Mouse (Mus musculus): ENCODE results near the gene Taf7l. TPM values are rescaled to one million over a fixed set of nuclear protein-coding genes. Genes with fewer than 3 reads are reported as not detected.

Taf7l gene
- polyA plus RNA-seq (2015; fragmentation: Nextera tagmentation; extraction: Ambion mirVana) = not detected in 2 replicates

DNA sequence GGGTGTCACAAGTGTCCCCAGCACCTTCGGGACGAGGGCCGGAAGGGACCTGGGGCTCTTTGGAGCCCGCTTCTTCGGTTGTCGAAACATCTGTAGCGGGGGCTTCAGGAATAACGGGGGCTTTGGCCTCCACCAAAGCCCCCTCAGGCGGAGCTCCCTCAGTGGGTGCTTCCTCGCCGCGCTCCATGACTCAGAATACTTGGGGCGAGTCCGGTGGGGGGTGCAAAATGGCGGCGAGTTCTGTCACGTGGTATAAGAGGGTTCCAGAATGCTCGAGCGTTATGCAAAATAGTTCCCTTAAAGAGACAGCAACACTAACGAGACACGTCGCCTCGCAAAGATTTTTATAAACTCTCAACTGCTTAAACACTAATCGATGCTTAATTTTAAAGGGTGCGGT, at the start of gene Taf7l:
Taf7l (minus strand) TSS at position 201 of the 400 bp plus-strand sequence.
- H3K9ac ChIP-seq (replicated peaks) = no peak within 1 kb of the TSS
- no peaks in the 10 kb centered on the region for H3K36me3 ChIP-seq (replicated peaks; ENCODE audit: insufficient read depth, low read length)
- no peak within 1 kb of the TSS for H3K27ac ChIP-seq (ENCODE audit: low read depth)
- 85% methylated on average over 22 of the region's 25 CpGs for WGBS (ENCODE audit: insufficient replicate concordance)
- no peak within 1 kb of the TSS for H3K4me3 ChIP-seq (ENCODE audit: low read depth, low read length)
- ATAC-seq = no peak
- H3K27me3 ChIP-seq (ENCODE audit: insufficient read depth, low read length) = no peaks in the 10 kb centered on the region
- TF ChIP-seq EP300 (IDR thresholded peaks at IDR 0.05; ENCODE audit: low read depth) = no peak
- no peak for TF ChIP-seq CTCF (IDR thresholded peaks at IDR 0.05; ENCODE audit: low read depth)
- peaks cover 7% of the 10 kb centered on the region for H3K9me3 ChIP-seq (ENCODE audit: low read length)
- H3K4me1 ChIP-seq (ENCODE audit: insufficient read depth) = no peaks in the 10 kb centered on the region
- no peak for DNase-seq
- no peak within 1 kb of the TSS for H3K4me2 ChIP-seq (ENCODE audit: low read depth, low read length)

DNA sequence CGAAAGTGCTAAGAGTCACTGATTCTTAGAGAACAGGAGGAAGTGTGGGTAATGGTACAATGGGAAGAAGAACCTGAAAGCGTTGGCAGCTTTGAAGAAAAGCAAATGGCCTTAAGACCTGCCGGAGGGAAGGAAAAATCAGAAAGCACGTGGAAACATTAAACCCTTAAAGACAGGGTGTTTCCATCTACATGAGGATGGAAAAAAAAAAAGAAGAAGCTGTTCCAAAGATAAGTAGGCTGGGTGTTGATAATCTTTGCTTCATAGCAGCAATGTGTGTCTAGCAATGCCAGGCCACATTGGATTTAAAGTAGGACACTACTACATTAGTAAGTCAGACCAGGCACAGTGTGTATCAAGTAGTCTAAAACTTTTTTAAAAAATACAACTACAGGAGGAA, 49.0 kb upstream of the Taf7l start:
- no peak overlapping the region for H3K9ac ChIP-seq (replicated peaks)
- WGBS (ENCODE audit: insufficient replicate concordance) = 69% methylated on average over 4 of the region's 4 CpGs
- H3K27ac ChIP-seq (ENCODE audit: low read depth) = no peak overlapping the region
- no peaks in the 10 kb centered on the region for H3K27me3 ChIP-seq (ENCODE audit: insufficient read depth, low read length)
- no peaks in the 10 kb centered on the region for H3K36me3 ChIP-seq (replicated peaks; ENCODE audit: insufficient read depth, low read length)
- TF ChIP-seq EP300 (IDR thresholded peaks at IDR 0.05; ENCODE audit: low read depth) (no peak), CTCF (IDR thresholded peaks at IDR 0.05; ENCODE audit: low read depth) (no peak)
- H3K4me2 ChIP-seq (ENCODE audit: low read depth, low read length) = no peak overlapping the region
- H3K9me3 ChIP-seq (ENCODE audit: low read length) = no peaks in the 10 kb centered on the region
- ATAC-seq (no peak), DNase-seq (no peak)
- no peaks in the 10 kb centered on the region for H3K4me1 ChIP-seq (ENCODE audit: insufficient read depth)
- H3K4me3 ChIP-seq (ENCODE audit: low read depth, low read length) = no peak overlapping the region

DNA sequence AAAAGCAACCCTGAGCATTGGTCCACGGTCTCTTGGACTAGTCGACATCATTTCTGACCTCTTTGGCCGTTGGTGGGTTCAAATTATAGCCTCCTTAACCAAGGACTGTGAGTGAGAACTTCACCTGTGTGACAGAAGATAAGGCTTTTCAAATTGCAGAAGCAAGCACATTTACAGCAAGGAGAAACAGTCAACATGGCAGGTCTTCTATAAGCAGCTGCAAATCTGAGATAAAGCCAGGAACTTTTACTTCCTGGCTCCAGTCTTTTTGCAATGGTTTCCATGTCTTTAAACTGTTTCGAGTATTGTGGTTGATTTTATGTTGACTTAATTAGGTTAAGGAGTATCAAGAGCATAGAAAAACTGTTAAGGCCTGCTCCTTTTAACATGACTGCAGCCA, 47.5 kb upstream of the Taf7l start:
- H3K9ac ChIP-seq (replicated peaks) = no peak overlapping the region
- DNase-seq (no peak), ATAC-seq (no peak)
- no peak overlapping the region for H3K4me3 ChIP-seq (ENCODE audit: low read depth, low read length)
- no peak overlapping the region for H3K4me2 ChIP-seq (ENCODE audit: low read depth, low read length)
- no peaks in the 10 kb centered on the region for H3K9me3 ChIP-seq (ENCODE audit: low read length)
- no peaks in the 10 kb centered on the region for H3K27me3 ChIP-seq (ENCODE audit: insufficient read depth, low read length)
- 55% methylated on average over 4 of the region's 4 CpGs for WGBS (ENCODE audit: insufficient replicate concordance)
- TF ChIP-seq EP300 (IDR thresholded peaks at IDR 0.05; ENCODE audit: low read depth) (no peak), CTCF (IDR thresholded peaks at IDR 0.05; ENCODE audit: low read depth) (no peak)
- no peak overlapping the region for H3K27ac ChIP-seq (ENCODE audit: low read depth)
- H3K4me1 ChIP-seq (ENCODE audit: insufficient read depth) = no peaks in the 10 kb centered on the region
- no peaks in the 10 kb centered on the region for H3K36me3 ChIP-seq (replicated peaks; ENCODE audit: insufficient read depth, low read length)

DNA sequence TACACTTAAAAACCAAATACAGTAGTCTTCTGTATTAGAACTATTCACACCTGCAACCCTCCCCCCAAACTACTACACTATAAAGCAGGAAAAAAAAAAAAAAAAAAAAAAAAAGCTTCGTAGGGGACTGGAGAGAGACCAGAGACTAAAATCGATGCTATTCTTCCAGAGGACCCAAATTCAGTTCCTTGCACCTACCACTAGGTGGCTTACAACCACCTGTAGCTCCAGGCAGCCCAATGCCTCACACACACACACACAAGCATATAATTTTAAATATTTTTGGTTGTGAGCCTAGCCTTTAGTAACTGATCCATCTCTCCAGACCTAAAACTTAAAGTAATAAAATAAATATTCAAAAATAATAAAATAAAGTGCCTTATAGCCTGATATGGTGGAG, 33.2 kb upstream of the Taf7l start:
- no peaks in the 10 kb centered on the region for H3K36me3 ChIP-seq (replicated peaks; ENCODE audit: insufficient read depth, low read length)
- no peaks in the 10 kb centered on the region for H3K4me1 ChIP-seq (ENCODE audit: insufficient read depth)
- H3K9me3 ChIP-seq (ENCODE audit: low read length) = no peaks in the 10 kb centered on the region
- no peak for DNase-seq
- no peak overlapping the region for H3K4me3 ChIP-seq (ENCODE audit: low read depth, low read length)
- no peak for ATAC-seq
- no peak overlapping the region for H3K27ac ChIP-seq (ENCODE audit: low read depth)
- H3K4me2 ChIP-seq (ENCODE audit: low read depth, low read length) = no peak overlapping the region
- no peaks in the 10 kb centered on the region for H3K27me3 ChIP-seq (ENCODE audit: insufficient read depth, low read length)
- WGBS (ENCODE audit: insufficient replicate concordance) = 34% methylated on average over 2 of the region's 2 CpGs
- H3K9ac ChIP-seq (replicated peaks) = no peak overlapping the region
- TF ChIP-seq CTCF (IDR thresholded peaks at IDR 0.05; ENCODE audit: low read depth) (peak; percentile 60), EP300 (IDR thresholded peaks at IDR 0.05; ENCODE audit: low read depth) (no peak)

DNA sequence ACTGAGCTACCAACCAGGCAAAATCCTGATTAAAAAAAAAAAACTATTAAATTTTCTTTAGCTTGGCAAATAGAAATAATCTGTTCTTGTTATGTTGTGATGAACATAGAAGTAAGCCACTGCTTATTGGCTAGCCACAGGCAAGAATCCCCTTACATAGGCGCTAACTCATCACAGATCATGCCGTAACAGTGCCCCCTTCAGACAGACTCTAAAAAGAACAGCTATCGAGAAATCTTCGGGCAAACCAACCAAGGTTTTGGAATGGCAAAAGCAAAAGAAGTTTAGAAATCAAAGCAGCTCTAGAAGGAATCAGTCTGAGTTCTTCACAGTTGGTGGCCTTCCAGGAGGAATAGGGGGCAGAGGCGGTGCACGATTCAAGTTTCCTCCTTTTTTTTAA, 31.7 kb upstream of the Taf7l start:
- DNase-seq = no peak
- TF ChIP-seq EP300 (IDR thresholded peaks at IDR 0.05; ENCODE audit: low read depth) (no peak), CTCF (IDR thresholded peaks at IDR 0.05; ENCODE audit: low read depth) (no peak)
- no peaks in the 10 kb centered on the region for H3K36me3 ChIP-seq (replicated peaks; ENCODE audit: insufficient read depth, low read length)
- no peaks in the 10 kb centered on the region for H3K4me1 ChIP-seq (ENCODE audit: insufficient read depth)
- no peak for ATAC-seq
- H3K9ac ChIP-seq (replicated peaks) = no peak overlapping the region
- no peak overlapping the region for H3K4me3 ChIP-seq (ENCODE audit: low read depth, low read length)
- no peak overlapping the region for H3K27ac ChIP-seq (ENCODE audit: low read depth)
- WGBS (ENCODE audit: insufficient replicate concordance) = 71% methylated on average over 6 of the region's 6 CpGs
- no peaks in the 10 kb centered on the region for H3K27me3 ChIP-seq (ENCODE audit: insufficient read depth, low read length)
- no peaks in the 10 kb centered on the region for H3K9me3 ChIP-seq (ENCODE audit: low read length)
- no peak overlapping the region for H3K4me2 ChIP-seq (ENCODE audit: low read depth, low read length)

DNA sequence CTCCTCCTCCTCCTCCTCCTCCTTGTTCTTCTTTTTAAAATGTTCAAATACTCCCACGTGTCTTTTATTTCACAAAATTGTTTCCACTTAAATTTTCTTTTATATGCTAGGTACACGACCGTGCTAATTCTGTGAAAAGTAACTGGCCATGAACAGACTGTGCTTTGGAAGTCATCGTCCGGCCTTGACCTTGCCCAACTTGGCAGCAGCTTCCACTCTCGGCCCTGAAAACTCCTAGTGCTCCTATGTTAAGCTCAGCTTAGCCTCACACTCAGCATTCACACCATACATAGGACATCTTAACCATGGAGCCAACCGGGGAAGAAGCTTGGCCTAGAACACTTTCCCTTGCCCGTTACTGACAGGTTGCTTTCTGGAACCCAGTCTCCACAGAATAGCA, 24.4 kb upstream of the Taf7l start:
- H3K27ac ChIP-seq (ENCODE audit: low read depth) = no peak overlapping the region
- H3K4me3 ChIP-seq (ENCODE audit: low read depth, low read length) = no peak overlapping the region
- H3K9ac ChIP-seq (replicated peaks) = no peak overlapping the region
- WGBS (ENCODE audit: insufficient replicate concordance) = 68% methylated on average over 8 of the region's 8 CpGs
- no peak for ATAC-seq
- no peaks in the 10 kb centered on the region for H3K4me1 ChIP-seq (ENCODE audit: insufficient read depth)
- no peak overlapping the region for H3K4me2 ChIP-seq (ENCODE audit: low read depth, low read length)
- H3K36me3 ChIP-seq (replicated peaks; ENCODE audit: insufficient read depth, low read length) = no peaks in the 10 kb centered on the region
- no peak for DNase-seq
- no peaks in the 10 kb centered on the region for H3K9me3 ChIP-seq (ENCODE audit: low read length)
- TF ChIP-seq EP300 (IDR thresholded peaks at IDR 0.05; ENCODE audit: low read depth) (no peak), CTCF (IDR thresholded peaks at IDR 0.05; ENCODE audit: low read depth) (no peak)
- 0 out of 2 replicates have a peak, but pooled peaks cover 3% of the 10 kb centered on the region for H3K27me3 ChIP-seq (ENCODE audit: insufficient read depth, low read length)

DNA sequence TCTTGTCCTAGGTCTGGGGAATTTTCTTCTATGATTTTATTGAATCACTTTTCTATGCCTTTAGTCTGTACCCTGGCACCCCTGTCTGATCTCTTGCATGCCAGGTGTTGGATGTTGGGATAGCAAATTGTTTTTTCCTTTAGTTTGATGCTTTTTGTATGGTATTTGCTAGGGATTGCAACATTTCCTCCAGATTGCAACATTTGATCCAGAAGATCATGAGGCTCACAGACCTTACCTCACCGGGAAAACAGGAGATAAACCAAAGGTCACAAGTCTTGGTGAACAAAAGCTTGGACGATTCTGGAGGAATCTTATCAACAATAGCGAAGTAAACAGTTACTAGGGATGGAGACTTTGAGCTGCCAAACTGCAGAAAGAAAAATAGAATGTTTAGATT, 5.4 kb upstream of the Taf7l start:
- DNase-seq = no peak
- no peak overlapping the region for H3K27ac ChIP-seq (ENCODE audit: low read depth)
- WGBS (ENCODE audit: insufficient replicate concordance) = 49% methylated on average over 3 of the region's 3 CpGs
- no peaks in the 10 kb centered on the region for H3K4me1 ChIP-seq (ENCODE audit: insufficient read depth)
- H3K4me2 ChIP-seq (ENCODE audit: low read depth, low read length) = no peak overlapping the region
- no peak overlapping the region for H3K4me3 ChIP-seq (ENCODE audit: low read depth, low read length)
- 0 out of 2 replicates have a peak, but pooled peaks have one; percentile 51 for ATAC-seq
- H3K27me3 ChIP-seq (ENCODE audit: insufficient read depth, low read length) = no peaks in the 10 kb centered on the region
- H3K9ac ChIP-seq (replicated peaks) = no peak overlapping the region
- H3K9me3 ChIP-seq (ENCODE audit: low read length) = no peaks in the 10 kb centered on the region
- TF ChIP-seq CTCF (IDR thresholded peaks at IDR 0.05; ENCODE audit: low read depth) (no peak), EP300 (IDR thresholded peaks at IDR 0.05; ENCODE audit: low read depth) (no peak)
- H3K36me3 ChIP-seq (replicated peaks; ENCODE audit: insufficient read depth, low read length) = no peaks in the 10 kb centered on the region

All from liver, postnatal 0 days (tissue).